Mouse (Mus musculus): ENCODE measurements around the gene Bhlhe40. TPM values are rescaled to one million over a fixed set of nuclear protein-coding genes. Genes with fewer than 3 reads are reported as not detected.

The Bhlhe40 gene
- 10 to 100 TPM; 43.8 to 61.4 TPM for total RNA-seq (2021)

DNA sequence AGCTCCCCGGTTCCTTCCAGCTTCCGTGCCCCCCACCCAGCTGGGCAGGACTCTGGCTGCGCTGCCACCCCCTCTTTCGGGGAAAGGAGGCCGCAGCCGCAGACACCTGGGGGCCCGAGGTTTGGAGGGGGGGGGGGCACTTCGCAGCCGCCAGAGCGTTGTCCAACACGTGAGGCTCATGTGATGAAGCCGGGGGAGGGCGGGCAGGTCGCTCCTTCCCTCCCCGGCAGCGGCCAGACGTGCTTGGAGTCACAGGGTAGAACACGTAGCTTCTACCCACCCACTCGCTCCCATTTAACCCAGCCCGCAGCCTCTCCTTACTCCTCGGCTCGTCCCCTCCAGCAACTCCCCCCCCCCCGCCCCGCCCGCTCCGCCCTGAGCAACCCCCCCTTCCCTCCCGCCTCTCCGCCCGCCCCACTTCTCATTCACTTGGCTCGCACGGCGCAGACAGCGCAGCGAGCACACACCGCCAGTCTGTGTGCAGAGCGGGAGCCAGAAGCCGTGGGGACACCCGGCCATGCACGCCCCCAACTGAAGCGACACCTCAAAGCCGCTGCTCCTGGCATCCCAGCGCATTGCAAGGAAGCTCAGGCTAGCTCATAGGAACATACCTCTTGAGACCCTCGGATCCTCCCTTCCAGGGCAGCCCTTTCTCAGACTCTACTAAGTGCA, at the start of gene Bhlhe40:
Gene Bhlhe40, plus strand, starts transcription at position 424 of the 672 bp plus-strand sequence.
- DNase-seq, result peak; percentile 85 to 90
- intact Hi-C loops (cut with DNase I), result loop anchor here (1.0 kb wide), 2 partner anchors 8 to 89 kb away; no protein-coding TSS in a partner anchor

DNA sequence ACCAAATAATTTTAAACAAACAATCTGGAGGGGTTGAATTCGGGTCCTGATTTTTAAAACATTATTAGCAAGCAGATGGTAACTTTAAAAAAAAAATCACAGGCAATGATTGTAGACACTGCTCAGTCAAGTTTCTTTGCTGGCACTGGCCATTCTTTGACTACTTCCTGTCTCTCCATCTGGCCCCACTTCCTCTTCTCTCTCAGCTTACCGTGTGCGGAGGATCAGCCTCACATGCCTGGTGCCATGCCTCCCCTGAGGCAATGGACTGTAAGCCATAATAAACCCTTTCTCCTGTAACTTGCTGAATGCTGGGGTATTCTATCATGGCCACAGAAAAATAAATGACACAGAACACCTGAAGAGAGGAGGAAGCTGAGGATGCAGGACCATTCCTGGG, 48.8 kb upstream of the Bhlhe40 start:
- intact Hi-C loops (cut with DNase I), result no loop called here

DNA sequence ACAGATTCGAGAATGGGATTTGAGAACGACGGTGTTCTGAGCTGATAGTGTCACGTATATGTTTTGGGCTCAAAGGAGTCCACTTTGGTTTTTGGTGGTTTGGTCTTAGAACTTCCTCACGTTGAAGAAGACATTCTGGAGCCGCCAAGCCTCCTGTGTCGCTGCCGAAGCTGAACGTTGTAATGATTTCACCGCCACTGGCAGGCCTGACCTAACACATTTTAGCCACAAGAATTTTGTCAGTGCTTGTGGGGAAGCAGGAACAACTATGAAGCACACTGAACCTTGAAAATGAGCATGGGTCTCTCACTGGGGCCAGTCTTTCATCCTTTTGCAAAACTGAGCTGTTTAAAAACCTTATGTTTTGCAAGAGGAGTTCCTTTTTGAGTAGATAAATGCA, 42.4 kb upstream of the Bhlhe40 start:
- no peak for DNase-seq
- intact Hi-C loops (cut with DNase I), result no loop called here

More for the DNA sequence above, 48.8 kb upstream of the Bhlhe40 start:
- no peak for DNase-seq

DNA sequence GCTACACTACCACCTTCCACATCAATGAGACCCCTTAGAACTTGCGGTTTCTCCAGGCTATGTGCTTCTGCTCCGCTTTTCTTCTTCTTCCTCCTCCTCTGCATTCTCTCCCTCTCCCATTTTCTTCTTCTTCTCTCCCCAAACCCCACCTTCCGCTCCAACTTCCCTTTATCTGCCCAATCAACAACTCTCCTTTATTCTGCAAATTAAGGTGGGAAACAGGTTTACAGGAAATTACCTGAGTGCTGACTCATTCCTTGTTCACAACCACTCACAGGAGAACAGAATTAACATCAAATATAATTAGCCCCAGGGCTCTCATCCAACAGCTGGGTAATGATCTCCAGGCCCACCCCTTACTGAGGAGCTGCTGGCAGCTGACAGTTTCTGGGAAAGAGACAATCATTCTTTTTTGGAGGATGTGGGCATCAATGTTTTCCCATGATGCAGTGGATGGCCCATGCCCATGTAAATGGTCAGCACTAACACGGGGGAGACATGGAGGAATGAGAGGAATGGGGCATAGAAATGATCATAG, 37.3 kb upstream of the Bhlhe40 start:
- no peak for DNase-seq
- intact Hi-C loops (cut with DNase I), result no loop called here

DNA sequence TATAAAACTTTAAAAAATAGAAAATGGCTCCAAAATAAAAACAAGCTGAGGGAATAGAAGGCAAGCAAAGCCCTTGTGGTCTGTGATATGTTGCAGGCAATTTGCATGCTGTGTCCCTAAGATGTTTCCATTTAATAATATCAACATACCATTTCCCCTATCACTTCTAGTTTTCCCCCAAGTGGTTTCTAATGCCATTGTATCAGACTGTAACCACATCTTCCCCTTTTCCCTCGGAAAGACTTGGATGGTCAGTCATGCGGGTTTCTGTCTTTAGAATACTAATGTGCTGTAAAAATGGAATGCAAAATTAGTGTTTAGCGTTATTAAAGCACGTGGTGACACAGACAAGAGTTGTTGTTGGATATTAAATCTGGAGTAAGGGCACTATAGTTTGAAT, 35.5 kb upstream of the Bhlhe40 start:
- DNase-seq, result no peak
- intact Hi-C loops (cut with DNase I), result no loop called here

DNA sequence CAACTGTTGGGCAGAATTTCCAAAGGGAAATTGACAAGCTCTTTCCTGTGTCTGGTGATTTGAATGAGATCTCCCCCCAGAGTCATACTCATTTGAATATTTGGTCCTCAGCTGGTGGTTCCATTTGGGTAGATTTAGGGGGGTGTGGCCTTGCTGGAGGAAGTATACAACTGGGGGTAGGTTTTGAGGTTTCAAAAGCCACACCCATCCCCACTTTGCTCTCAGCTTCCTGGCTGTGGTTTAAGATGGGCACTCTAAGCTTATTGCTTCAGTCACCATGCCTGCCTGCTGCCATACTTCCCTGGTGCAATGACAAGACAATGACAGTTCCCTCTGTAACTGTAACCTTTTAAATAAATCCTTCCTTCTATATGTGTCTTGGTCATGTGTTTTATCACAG, 29.7 kb upstream of the Bhlhe40 start:
- DNase-seq, result no peak
- intact Hi-C loops (cut with DNase I), result no loop called here

DNA sequence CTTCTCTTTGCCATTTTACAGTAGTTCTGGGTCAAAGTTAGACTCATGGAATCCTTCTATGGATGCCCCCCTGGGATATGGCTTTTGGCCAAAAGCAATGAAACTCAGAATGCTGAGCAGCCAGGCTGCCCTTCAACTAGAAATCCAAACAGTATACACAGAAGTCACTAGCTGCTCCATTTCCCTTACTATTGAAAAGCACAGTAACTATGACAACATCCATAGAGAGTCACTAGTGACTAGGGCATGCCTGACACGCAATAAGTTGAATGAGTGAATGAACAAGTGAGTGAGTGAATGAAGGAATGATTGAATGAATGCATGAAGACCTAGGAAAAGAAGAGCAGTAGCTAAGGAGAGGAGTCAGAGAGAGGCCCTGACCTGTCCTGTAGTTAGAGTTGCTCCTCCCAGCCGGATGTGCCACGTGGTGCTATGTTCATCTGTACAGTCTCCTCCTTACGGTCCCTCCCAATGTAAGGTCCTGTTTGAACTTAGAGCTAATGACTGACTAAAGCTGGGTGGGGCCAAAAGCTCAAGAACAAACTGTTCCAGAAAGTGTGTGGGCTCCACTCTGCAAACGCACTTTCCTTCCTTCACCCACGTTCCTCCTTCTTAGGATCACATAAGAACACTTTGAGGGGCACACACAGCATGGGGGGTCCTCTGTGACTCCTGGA, 22.1 kb upstream of the Bhlhe40 start:
- DNase-seq, result no peak
- intact Hi-C loops (cut with DNase I), result no loop called here

DNA sequence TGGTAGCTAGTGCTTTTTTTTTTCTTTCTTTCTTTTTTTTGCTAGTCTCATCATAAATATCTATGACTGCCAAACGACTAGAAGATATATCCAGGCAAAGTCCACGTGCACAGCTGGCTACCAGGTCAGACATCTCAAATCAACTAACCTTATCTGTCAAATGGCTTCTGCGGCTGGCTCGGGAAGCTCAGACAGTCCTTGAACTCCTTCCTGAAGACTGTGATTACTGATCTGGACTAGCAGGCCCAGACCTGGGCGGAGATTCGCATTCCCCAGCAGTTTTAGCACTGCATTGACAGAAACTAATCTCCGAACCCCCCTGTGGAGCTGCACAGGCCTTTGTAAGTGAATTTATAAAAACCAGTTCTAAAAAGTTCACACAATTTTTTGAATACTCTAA, 18.4 kb upstream of the Bhlhe40 start:
- DNase-seq, result no peak
- intact Hi-C loops (cut with DNase I), result no loop called here

DNA sequence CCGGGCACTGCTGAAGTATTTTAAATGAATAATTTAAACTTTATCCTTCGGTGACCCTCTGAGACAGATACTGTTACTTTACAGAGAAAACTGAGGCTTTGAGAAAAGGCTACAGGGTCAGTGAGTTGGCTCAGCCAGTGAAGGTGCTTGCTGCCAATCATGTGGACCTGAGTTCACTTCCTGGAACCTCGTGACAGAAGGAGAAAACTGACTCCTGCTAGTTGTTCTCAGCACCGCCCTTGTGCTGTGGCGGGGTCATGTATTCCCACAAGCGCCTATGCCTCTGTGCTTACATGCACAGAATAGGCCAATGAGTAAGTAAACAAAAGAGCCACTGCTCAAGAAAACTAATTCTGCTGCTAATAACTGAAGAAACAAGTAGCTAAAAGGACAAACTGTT, 17.4 kb upstream of the Bhlhe40 start:
- intact Hi-C loops (cut with DNase I), result no loop called here
- DNase-seq, result no peak

DNA sequence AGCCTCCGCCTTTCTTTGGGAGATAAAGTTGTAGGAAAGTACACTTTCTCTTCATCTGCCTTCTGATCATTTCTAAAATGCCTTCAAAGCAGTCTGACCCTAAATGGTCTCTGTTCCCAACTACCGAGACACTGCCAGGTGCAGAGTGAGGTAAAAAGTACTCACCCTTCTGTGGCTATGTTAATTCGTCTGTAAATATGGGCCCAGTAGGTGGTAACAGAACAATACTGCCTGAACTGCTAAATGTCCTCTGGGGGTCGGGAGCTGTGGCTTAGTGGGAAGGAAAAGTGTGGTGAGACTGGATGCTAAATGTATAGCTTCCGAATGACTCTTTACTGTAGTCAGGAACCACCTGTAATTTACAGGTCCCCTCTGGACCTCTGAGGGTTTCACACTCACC, 16.1 kb upstream of the Bhlhe40 start:
- intact Hi-C loops (cut with DNase I), result no loop called here
- DNase-seq, result no peak

DNA sequence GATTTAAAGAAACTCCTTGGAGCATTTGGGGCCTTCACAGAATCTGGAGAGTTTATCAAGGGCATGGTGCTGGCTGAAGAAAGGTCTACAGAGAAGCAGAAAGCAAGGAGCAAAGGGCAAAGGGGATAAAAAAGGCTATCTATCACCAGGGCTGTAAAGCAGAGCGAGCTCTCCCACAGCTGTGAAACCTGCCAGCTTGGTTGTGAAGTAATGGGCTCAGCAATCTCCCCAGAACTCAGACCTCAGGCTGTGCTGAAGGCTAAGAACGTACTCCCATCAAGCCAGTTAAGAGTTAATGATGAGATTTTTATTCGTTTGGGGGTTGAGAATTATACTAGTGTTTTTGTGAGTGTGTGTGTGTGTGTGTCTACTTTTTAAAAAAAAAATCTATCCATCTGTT, 13.3 kb upstream of the Bhlhe40 start:
- intact Hi-C loops (cut with DNase I), result no loop called here
- DNase-seq, result no peak

DNA sequence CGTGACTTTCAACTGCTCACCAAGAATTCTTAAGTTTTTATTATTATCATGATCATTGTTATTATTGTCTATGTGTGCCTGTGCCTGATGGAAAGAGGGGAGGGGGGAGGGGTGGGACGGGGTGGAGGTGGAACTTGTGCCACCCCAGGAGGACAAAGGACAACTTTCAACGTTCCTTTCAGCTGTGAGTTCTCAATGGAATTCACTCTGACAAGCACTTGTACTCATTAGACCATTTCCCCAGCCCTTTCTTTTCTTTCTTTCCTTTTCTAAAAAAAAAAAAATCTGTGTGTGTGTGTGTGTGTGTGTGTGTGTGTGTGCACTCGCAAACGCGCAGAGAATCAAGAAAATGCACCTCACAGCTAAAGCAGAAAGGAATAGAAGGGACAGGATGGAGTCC, 12.4 kb upstream of the Bhlhe40 start:
- intact Hi-C loops (cut with DNase I), result no loop called here

DNA sequence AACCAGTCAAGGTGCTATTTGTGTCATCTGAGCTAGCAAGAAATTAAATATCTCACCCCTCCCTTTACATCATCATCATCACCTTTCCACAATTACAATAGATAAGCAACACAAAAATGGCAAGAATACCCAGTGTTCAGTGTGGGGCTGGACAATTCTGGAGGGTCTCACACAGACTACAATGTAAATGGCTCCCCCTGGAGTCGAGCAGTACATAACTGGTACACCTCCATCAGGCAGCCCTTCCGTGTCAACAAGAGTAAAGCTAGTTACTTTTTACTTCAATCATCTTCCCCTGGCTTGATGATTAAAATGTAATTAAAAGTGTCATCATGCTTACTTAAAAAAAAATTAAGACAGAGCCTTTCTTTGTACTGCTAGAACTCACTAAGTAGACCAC, 4.6 kb upstream of the Bhlhe40 start:
- no peak for DNase-seq
- intact Hi-C loops (cut with DNase I), result no loop called here

More for the DNA sequence above, 12.4 kb upstream of the Bhlhe40 start:
- DNase-seq, result no peak

DNA sequence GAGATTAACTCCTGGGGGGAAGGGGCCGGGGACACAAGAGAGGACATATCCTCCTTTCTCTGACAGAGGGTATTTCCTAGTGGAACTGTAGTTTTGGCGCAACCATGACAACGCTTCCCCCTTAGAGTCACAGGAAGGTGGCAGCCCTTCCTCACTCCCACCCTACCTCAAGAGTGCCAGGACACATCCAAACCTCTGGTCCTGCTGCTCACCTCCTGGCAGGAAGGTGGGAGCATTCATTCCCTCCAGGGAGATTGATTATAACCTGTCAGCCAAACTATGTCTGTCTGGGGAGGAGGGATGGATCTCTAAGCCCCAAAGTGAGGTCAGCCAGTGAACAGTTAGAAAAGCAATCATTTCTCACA, 2.4 kb upstream of the Bhlhe40 start:
- intact Hi-C loops (cut with DNase I), result loop anchor here (2.0 kb wide), 2 partner anchors 125 to 231 kb away; no protein-coding TSS in a partner anchor
- DNase-seq, result peak; percentile 35 to 48

DNA sequence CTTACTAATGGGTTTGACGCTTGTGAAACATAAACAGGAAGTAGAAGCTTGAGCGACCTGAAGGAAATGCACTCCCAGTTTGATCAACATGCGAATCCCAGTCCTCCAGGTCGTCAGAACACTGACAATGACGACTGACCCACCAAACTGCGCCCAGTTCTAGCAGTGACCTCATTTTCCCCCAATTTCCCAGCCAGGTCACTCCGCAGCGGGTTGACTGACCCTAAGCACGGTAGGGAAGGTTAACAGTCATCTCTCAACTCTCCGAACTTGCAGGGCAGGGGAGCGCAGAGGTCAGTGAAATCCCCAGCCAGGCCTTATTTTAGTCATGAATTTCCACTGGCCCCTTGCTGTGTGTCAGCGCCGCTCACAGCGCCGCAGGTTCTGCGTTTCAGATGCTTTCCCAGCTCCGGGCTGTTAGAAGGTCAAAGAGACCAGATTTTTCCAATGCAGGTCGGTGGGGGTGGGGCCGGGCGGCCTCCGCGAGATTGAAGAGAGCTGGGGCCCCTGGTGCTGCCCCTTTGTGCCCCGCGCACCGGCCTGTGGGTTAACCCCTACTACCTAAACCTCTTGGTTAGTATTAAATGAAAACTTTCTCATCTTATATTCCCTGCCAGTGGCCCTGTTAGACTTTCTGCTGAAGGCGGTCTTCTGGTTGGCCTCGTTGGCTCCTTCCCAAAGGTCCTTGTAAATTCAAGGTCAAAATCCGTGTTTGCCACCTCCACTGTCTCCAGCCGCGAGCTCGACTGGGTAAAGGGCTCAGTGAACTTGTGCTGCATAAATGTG, 1.8 kb upstream of the Bhlhe40 start:
- intact Hi-C loops (cut with DNase I), result loop anchor here (2.0 kb wide), 2 partner anchors 126 to 232 kb away; no protein-coding TSS in a partner anchor
- peak; percentile 62 to 75 for DNase-seq

DNA sequence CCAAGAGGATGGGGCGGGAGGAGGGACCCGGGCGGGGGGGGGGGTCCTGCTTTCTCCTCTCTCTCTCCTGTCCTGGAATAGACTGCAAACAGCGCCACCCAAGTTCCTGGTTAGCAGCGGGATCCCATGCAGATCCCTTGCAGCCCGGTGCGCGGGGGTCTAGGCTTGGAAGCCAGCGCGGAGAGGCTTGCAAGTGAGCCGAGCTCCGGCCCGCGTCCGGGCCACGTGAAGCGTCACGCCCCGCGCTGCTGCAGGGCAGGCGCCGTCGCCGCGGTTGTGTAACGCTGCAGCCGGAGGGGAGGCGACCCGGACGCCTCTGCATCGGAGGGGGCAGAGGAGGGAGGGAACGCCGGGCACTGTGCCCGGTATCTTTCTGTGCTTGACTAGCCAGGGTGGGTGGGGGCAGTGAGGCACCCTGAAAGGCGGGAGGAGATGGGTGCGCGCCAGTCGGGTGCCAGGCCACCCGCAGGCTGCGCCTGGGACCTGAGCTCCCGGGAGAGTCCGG, 1.2 kb upstream of the Bhlhe40 start:
- intact Hi-C loops (cut with DNase I), result loop anchor here (2.0 kb wide), 2 partner anchors 126 to 232 kb away; no protein-coding TSS in a partner anchor
- peak in 1 of 2 experiments; percentile 89 for DNase-seq

DNA sequence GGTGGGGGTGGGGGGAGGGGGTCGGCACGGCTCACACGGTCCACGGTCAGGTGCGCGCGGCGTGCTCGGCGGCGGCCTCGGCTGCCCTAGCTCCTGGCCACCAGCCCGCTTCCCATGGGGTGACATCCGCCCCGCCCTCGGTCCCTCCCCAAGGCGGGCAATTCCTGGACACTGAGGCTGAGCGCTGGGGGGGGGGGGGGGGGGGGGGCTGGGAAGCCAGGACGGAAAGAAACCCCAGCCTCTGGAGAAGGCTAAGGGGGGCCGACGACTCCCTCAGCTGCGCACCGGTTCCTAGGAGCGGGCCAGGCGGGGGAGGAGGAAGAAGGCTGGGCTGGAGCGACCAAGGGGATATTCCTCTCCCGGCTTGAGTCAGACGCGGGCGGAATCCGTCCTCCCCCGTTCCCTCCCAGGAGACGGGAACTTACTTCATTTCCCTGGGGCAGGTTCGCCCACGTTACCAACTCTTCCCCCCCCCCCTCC, 663 bp upstream of the Bhlhe40 start:
- intact Hi-C loops (cut with DNase I), result loop anchor here (1.0 to 2.0 kb wide), 4 partner anchors 9 to 233 kb away; no protein-coding TSS in a partner anchor

DNA sequence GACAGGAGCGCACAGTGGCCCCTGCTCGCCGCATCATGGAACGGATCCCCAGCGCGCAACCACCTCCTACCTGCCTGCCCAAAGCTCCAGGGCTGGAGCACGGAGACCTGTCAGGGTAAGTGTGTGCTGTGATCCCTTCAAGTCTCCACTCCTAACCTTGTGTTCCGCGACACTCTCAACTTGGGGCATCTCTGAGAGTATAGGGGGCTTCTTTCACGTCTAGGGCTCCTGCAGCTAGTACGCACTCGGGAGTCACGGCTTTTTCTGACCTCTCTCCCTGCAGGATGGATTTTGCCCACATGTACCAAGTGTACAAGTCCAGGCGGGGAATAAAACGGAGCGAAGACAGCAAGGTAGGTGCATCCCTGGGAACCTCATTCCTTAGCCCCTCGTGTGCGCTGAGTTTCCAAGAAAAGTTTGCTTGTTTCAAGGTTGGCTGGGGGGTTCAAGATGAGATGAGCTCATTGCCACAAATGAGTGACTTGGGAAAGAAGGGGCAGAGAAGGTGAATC, 505 bp downstream of the Bhlhe40 start:
- intact Hi-C loops (cut with DNase I), result loop anchor here (1.0 kb wide), 4 partner anchors 7 to 205 kb away; no protein-coding TSS in a partner anchor
- DNase-seq, result no peak

More for the DNA sequence above, 663 bp upstream of the Bhlhe40 start:
- DNase-seq, result peak; percentile 90 to 95

DNA sequence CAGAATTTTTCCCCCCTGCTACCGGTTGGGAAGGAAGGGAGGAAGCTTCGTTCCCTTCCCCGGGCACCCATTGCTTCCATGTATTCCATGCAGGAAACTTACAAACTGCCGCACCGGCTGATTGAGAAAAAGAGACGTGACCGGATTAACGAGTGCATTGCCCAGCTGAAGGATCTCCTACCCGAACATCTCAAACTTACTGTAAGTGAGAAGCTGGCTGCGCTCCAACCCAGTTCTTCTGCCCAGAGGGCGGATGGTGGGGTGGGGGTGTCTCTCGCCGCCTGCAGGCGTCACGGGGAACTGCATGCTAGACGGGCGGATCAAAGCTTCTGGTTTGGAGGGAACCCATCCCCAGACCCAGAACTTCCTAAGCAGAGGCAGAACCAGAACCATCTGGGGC, 983 bp downstream of the Bhlhe40 start:
- intact Hi-C loops (cut with DNase I), result loop anchor here (1.0 kb wide), 2 partner anchors 49 to 205 kb away; no protein-coding TSS in a partner anchor
- peak; percentile 95 to 97 for DNase-seq

DNA sequence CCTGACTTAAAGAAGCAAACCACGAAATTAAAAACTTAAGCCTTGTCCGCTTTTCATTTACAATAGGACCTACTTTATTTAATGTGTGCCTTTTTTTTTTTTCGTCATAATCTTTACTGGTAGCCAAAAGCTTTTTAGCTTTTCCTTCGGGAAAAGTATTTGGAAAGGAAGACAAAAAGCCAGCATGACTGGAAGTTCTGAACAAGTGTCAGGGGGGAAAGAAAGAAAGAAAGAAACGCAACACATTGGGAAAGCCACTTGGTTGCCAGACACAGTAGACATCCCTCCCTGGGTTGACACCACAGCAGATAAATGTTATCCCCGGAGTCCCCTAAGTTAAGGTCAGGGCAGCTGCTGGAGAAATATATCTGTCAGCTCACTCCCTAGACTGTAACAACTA, 1.5 kb downstream of the Bhlhe40 start:
- DNase-seq, result no peak
- intact Hi-C loops (cut with DNase I), result loop anchor here (1.0 kb wide), 2 partner anchors 48 to 206 kb away; no protein-coding TSS in a partner anchor

Data from heart, postnatal 36 days (tissue).